Mouse (Mus musculus) brain, embryonic 18.5 days (tissue): ENCODE data around the gene Spopl.
"Not testable (repeated sequence)": the region's sequence is repeated elsewhere in the genome, so short reads cannot be mapped to it uniquely, and the experiment has no call there.

Experiments
- DNase-seq: peaks from one replicate; pipeline ENCODE4 v3.0.0-alpha.2; 2012; ENCODE audit warnings: low read depth, low spot score

Gene Spopl

DNA sequence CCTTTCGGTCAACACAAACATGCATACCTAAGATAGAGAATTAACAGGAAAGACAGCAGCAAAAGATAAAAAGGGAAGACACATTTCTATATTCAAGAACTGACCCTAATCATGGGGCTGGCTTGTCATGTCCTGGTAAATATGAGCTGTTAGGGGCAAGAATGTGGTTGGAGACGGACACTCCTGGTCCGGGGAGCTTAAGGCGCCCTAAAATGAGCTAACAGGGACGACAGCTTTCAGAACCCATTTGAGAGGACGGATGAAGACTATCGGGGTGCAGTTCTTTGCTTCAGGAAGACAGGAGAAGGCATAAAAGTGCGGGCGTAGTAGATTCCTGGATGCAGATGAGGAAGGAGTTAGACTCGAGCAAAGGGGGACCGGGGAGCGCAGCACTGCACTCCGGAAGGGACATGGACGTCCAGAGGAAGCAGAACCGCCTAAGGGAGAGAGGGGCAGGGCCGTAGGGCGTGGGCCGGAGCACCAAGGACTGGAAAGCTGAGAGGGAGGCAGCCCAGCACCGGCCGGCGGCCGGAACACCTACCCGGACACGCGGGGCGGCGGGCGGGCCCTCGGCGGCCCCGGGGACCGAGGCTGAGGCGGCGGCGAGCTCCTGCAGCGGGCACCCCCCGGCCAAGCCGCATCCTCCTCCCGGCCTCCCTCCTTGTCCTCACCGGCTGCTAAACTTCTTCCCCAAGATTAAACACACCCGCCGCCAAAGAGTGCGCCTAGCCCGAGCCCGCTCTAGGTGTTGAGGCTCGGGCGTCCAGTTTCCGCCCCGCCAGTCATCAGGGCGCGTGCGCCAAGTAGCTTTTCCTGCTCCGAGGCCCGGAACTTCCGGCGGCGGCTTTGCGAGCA lies at the start of gene Spopl:
Gene Spopl (minus strand): TSS at position 805 of the 855 bp plus-strand sequence.
- peak; percentile 71 for DNase-seq

- DNase-seq, result no peak
Measured at GRCm38 (mm10) chr2:23620128-23620527, 48.2 kb upstream of the Spopl start.

DNA sequence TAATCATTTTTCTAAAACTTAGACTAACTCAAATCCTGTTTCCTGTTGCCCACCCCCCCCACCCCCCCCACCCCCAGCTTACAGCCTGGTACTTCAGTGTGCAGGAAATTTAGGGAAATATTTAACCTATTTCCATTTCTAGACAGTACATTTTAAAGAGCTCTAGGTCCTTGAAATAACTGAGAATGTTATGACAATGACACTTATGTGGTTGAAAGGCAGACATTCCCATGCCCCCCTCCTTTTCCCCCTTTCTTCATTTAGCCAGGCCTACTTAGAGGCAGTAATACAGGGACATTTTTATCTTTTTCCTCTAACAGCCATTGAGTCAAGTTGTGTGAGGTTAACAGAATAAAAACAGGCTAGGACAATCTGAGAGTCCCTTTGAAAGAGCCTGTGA lies 46.1 kb upstream of the Spopl start:
- no peak for DNase-seq

GRCm38 (mm10) chr2:23605391-23605790 lies 33.5 kb upstream of the Spopl start:
- no peak for DNase-seq

GRCm38 (mm10) chr2:23588769-23589168 lies 16.9 kb upstream of the Spopl start:
- no peak for DNase-seq

GRCm38 (mm10) chr2:23572157-23572532 lies 239 bp upstream of the Spopl start:
- not testable (repeated sequence) for DNase-seq

- no peak for DNase-seq
Measured at GRCm38 (mm10) chr2:23570563-23570962, 1.3 kb downstream of the Spopl start.

- DNase-seq, result no peak
Measured at GRCm38 (mm10) chr2:23568775-23569174, 3.1 kb downstream of the Spopl start.

GRCm38 (mm10) chr2:23565081-23565801 lies 6.7 kb downstream of the Spopl start:
- DNase-seq, result no peak

DNA sequence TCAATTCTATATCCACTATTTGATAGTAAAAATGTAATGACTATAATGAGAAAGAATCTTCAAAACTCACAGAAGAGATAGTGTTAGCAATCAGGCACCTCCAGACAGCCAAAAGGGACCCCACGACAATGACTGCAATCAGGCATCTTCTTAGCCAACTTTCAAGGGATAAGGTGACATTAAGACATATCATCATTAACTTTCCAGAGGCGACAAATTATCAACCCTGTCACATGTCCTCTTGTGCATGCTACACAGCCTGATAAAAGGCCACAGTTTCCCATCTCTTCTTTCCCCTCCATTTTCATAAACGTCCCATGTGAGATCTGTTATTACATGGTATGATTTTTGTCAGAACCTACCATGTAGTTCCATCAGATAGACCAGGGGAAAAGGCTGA lies 9.0 kb downstream of the Spopl start:
- no peak for DNase-seq

DNA sequence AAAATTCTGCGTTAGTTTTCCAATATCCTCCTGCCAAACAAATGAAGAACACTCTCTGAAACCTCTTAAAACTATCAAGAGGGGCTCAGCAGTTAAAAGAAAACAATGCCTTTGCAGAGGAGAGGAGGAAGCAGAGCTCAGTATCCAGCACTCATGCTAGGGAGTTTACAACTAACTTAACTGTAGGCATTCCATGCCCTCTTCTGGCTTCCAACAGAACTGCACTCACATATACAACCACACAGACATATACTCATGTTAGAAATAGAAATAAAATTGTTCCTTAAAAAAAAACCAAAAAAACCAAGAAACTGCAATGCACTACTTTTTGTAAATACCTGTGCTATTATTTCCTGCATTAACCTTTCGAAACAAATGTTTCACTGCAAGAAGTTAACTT lies 12.7 kb downstream of the Spopl start:
- DNase-seq, result no peak

DNA sequence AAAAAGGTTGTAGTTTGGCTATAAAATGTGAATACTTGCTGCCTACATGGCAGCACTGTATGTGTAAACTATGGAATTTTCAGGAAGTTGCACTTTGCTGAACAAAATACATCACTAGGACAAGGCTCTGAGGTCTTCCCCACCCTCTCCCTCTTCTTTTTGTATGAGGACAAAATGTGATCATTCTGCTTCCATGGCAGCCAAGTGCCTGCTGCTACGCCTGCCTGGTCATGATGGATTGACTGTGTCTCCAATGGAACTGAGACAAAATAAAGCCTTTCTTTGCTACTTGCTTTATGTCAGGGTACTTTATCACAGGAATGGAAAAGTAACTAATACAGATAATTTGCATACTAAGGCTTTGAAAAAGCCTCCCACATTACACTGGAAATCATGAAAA lies 20.7 kb downstream of the Spopl start:
- no peak for DNase-seq

GRCm38 (mm10) chr2:23547220-23547619 lies 24.7 kb downstream of the Spopl start:
- no peak for DNase-seq

DNA sequence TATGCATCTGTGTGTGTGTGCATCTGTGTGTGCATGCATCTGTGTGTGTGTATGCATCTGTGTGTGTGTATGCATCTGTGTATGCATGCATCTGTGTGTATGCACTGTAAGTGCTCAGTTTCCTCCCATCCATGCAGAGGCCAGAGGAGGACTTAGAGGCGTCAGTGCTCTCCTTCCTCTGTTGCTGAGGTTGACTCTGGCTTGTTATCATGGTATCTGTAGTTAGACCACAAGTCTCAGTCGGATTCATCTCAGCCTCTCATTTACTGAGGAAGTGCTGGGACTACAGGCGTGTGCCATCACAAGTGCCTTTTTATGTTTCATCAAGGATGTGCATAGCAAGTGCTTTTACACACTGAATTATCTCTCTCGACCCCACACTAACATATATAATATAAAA lies 31.9 kb downstream of the Spopl start:
- DNase-seq, result no peak

- not testable (repeated sequence) for DNase-seq
Measured at GRCm38 (mm10) chr2:23527717-23528116, 44.2 kb downstream of the Spopl start.

DNA sequence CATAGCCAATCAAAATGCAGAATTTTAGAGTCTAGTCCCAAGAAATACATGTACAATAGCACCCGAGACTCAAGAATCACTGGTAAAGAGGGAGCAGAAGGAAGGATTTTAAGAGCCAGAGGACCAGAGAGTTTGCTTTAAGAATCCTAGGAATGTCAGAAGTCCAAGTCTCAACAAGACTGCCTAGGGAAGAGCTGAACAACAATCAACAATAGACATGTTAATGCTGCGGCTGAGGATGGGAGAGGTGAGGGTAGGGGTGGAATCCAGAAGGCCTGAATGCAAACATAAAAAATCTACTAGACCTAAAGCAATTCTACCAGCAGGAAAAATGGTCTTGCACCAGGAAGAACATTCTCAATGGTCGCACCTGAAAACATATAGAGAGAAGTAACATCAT lies 66.8 kb downstream of the Spopl start:
- no peak for DNase-seq

GRCm38 (mm10) chr2:23481715-23482114 lies 90.2 kb downstream of the Spopl start:
- no peak for DNase-seq

- DNase-seq, result no peak
Measured at GRCm38 (mm10) chr2:23467471-23467870, 104.4 kb downstream of the Spopl start.

DNA sequence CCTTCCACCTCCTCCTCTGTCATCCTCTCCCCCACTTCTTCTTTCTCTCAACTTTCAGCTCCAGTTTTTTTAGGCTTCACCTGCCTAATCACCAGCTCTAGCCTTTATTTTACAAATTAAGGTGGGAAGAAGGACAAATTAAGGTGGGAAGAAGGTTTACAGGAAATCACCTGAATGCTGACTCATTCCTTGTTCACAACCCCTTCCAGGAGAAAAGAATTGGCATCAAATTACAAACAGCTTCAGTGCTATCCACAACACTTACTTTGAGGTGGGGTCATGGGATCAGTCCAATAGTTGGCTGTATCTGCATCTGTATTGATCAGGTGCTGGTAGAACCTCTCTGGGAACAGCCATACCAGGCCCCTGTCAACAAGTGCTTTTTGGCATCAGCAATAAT lies 114.5 kb downstream of the Spopl start:
- no peak for DNase-seq
